Mouse (Mus musculus): ENCODE measurements around the gene Gm21366. TPM values are rescaled to one million over a fixed set of nuclear protein-coding genes. Genes with fewer than 3 reads are reported as not detected.

The Gm21366 gene
- not detected for total RNA-seq (2023)

GRCm38 (mm10) chrY:22861156-22861555 lies at the start of gene Gm21366:
Gm21366 (minus strand) TSS chrY:22861256.

